Mouse (Mus musculus) CH12.LX (cell line): ENCODE data around the gene Shld2.

Experiments used
- CHD1 ChIP-seq: IDR thresholded peaks from 2 replicates; pipeline ENCODE4 v1.6.1; 2012; ENCODE audit warnings: low read depth, low read length, improper control_type of control experiment, inconsistent platforms
- CTCF ChIP-seq, 2 experiments: IDR thresholded peaks in 1 of 2; conservative IDR thresholded peaks in 1 of 2; 2 replicates each; pipeline ENCODE4 v1.5.1; 2011 to 2012; ENCODE audit warnings: low read depth in 2 of 2, low read length in 2 of 2, improper control_type of control experiment in 1 of 2, inconsistent platforms in 1 of 2, mild to moderate bottlenecking in 1 of 2, moderate library complexity in 1 of 2
- E2F4 ChIP-seq: IDR thresholded peaks from 2 replicates; pipeline ENCODE4 v1.6.1; 2011; ENCODE audit warnings: low read depth, low read length, improper control_type of control experiment; ENCODE audit not compliant: insufficient replicate concordance
- KAT2A ChIP-seq: IDR thresholded peaks from 2 replicates; pipeline ENCODE4 v1.6.1; 2012; ENCODE audit warnings: low read length, improper control_type of control experiment, inconsistent platforms; ENCODE audit not compliant: insufficient replicate concordance
- MEF2A ChIP-seq: IDR thresholded peaks from 2 replicates; pipeline ENCODE4 v1.6.1; 2014; ENCODE audit warnings: low read depth, mild to moderate bottlenecking, inconsistent platforms, low read length, improper control_type of control experiment, borderline replicate concordance
- POLR2A ChIP-seq: IDR thresholded peaks from 2 replicates; pipeline ENCODE4 v1.6.1; 2011; ENCODE audit warnings: low read depth, mild to moderate bottlenecking, improper control_type of control experiment, low read length
- USF1 ChIP-seq: IDR thresholded peaks from 2 replicates; pipeline ENCODE4 v1.6.1; 2014; ENCODE audit warnings: low read depth, mild to moderate bottlenecking, inconsistent platforms, low read length, improper control_type of control experiment
- ZMIZ1 ChIP-seq: IDR thresholded peaks from 2 replicates; pipeline ENCODE4 v1.6.1; 2012; ENCODE audit warnings: low read depth, mild to moderate bottlenecking, inconsistent platforms, low read length, improper control_type of control experiment
- ZNF384 ChIP-seq: IDR thresholded peaks from 2 replicates; pipeline ENCODE4 v1.6.1; 2012; ENCODE audit warnings: low read depth, low read length, improper control_type of control experiment, inconsistent platforms

- TF ChIP-seq POLR2A, result no peak
- no peak for TF ChIP-seq CTCF (conservative IDR thresholded peaks at IDR 0.05 in 1 of 2, IDR thresholded peaks at IDR 0.05 in 1 of 2; ENCODE audit: low read depth in 2 of 2, low read length in 2 of 2)
- no peak for TF ChIP-seq USF1
- no peak for TF ChIP-seq ZMIZ1
- TF ChIP-seq CHD1, result no peak
- no peak for TF ChIP-seq ZNF384
- no peak for TF ChIP-seq E2F4
- TF ChIP-seq MEF2A, result no peak
- no peak for TF ChIP-seq KAT2A
Measured at GRCm38 (mm10) chr14:34274141-34274540, 36.2 kb downstream of the Shld2 start.
